Mouse (Mus musculus) ES-Bruce4 (cell line): ENCODE results near the gene Slc43a2. TPM values are rescaled to one million over a fixed set of nuclear protein-coding genes. Genes with fewer than 3 reads are reported as not detected.

ENCODE experiments used
- H3K27ac ChIP-seq: 2 replicates; pipeline ENCODE4 v1.5.1; 2012; ENCODE audit warnings: low read length, inconsistent platforms; ENCODE audit not compliant: insufficient read depth
- H3K27me3 ChIP-seq: 2 replicates; pipeline ENCODE4 v1.6.1; 2012; ENCODE audit warnings: mild to moderate bottlenecking, low read length, inconsistent platforms; ENCODE audit not compliant: control insufficient read depth, poor library complexity, insufficient read depth, severe bottlenecking
- H3K36me3 ChIP-seq: 2 replicates; pipeline ENCODE4 v1.6.1; 2012; ENCODE audit warnings: inconsistent platforms, mild to moderate bottlenecking, low read length, moderate library complexity; ENCODE audit not compliant: control insufficient read depth, poor library complexity, insufficient read depth, severe bottlenecking
- H3K4me1 ChIP-seq: one replicate; pipeline ENCODE4 v1.8.1; 2011; ENCODE audit warnings: low read length; ENCODE audit not compliant: control insufficient read depth, insufficient read depth
- H3K4me3 ChIP-seq: 2 replicates; pipeline ENCODE4 v1.5.1; 2011; ENCODE audit warnings: low read depth, mild to moderate bottlenecking, low read length
- H3K9ac ChIP-seq: 2 replicates; pipeline ENCODE4 v1.6.1; 2012; ENCODE audit warnings: low read depth, mild to moderate bottlenecking, inconsistent platforms; ENCODE audit not compliant: poor library complexity, severe bottlenecking
- H3K9me3 ChIP-seq: replicated peaks from 2 replicates; pipeline ENCODE4 v1.6.1; 2012; ENCODE audit warnings: mild to moderate bottlenecking, low read length, inconsistent platforms; ENCODE audit not compliant: control insufficient read depth, poor library complexity, insufficient read depth, severe bottlenecking
- CTCF ChIP-seq: IDR thresholded peaks from one replicate; pipeline ENCODE4 v1.8.1; 2011; ENCODE audit warnings: low read depth, low read length
- EP300 ChIP-seq: IDR thresholded peaks from 2 replicates; pipeline ENCODE4 v1.6.1; 2011; ENCODE audit warnings: low read depth, low read length; ENCODE audit not compliant: insufficient read depth
- POLR2A ChIP-seq: IDR thresholded peaks from one replicate; pipeline ENCODE4 v1.8.1; 2011; ENCODE audit warnings: low read length; ENCODE audit not compliant: insufficient read depth
- polyA plus RNA-seq: library from polyadenylated mRNA; stranded (reverse); fragments of >200 nt; gene quantifications from 2 replicates; pipeline ENCODE4 v1.2.4, GENCODE M21; 2011; ENCODE audit warnings: low read depth; ENCODE audit not compliant: missing spikeins, insufficient read depth, insufficient read length

Slc43a2 gene
- polyA plus RNA-seq, 1 experiment = 11.3 TPM

DNA sequence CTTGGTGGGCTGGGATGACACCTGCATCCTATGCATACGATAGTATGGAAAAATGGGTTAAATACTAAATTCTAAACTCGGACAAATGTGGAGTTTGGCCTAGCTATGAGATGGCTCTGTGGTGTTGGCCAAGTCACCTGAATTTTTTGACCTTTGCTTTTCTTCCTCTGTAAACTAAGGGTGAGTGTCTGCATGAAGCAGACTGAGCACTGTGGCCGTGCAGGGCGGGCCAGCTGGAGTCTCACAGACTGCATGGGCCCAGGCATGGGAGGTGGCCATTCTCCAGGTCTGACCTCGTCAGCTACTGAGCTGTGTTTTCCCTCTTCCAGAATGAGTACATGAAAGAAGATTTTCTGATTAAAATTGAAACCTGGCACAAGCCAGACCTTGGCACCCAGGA, 77.3 kb downstream of the Slc43a2 start:
- no peak for TF ChIP-seq EP300
- no peak for TF ChIP-seq CTCF
- TF ChIP-seq POLR2A = no peak
- Histone ChIP-seq H3K9me3 (no peaks in the 10 kb centered on the region), H3K36me3 (no peaks in the 10 kb centered on the region), H3K4me3 (no peak overlapping the region), H3K4me1 (peaks cover 7% of the 10 kb centered on the region), H3K27ac (no peak overlapping the region), H3K27me3 (no peaks in the 10 kb centered on the region), H3K9ac (no peak overlapping the region)

GRCm38 (mm10) chr11:75610021-75610420, 78.5 kb downstream of the Slc43a2 start:
- Histone ChIP-seq H3K27ac (no peak overlapping the region), H3K4me1 (peaks cover 5% of the 10 kb centered on the region), H3K9me3 (no peaks in the 10 kb centered on the region), H3K4me3 (no peak overlapping the region), H3K9ac (no peak overlapping the region), H3K27me3 (no peaks in the 10 kb centered on the region), H3K36me3 (no peaks in the 10 kb centered on the region)
- TF ChIP-seq CTCF (no peak), POLR2A (no peak), EP300 (no peak)

GRCm38 (mm10) chr11:75614769-75615168, 83.3 kb downstream of the Slc43a2 start:
- peaks cover 2% of the 10 kb centered on the region; the same call in 1 of the 2 replicates for H3K36me3 ChIP-seq
- H3K27ac ChIP-seq = no peak overlapping the region
- TF ChIP-seq CTCF (no peak), POLR2A (no peak), EP300 (no peak)
- H3K4me3 ChIP-seq = no peak overlapping the region
- H3K4me1 ChIP-seq = no peaks in the 10 kb centered on the region
- H3K9ac ChIP-seq = no peak overlapping the region
- H3K9me3 ChIP-seq = no peaks in the 10 kb centered on the region
- no peaks in the 10 kb centered on the region for H3K27me3 ChIP-seq

DNA sequence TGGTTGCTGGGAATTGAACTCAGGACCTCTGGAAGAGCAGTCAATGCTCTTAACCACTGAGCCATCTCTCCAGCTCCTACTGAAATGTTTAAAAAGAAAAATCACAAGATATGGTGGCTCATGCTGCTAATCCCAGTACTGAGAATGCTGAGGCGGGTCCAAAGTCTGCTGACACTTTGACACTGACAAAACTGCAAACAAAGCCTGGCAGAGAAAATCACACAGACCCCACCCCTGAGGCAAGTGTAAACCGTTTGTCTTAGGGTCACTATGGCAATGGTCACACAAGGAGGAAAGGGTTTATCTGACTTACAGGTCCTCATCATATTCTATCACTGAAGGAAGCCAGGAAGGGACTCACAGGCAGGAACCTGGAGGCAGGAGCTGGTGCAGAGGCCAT, 84.1 kb downstream of the Slc43a2 start:
- Histone ChIP-seq H3K4me1 (peaks cover 2% of the 10 kb centered on the region), H3K27me3 (no peaks in the 10 kb centered on the region), H3K4me3 (no peak overlapping the region), H3K36me3 (peaks cover 2% of the 10 kb centered on the region; the same call in 1 of the 2 replicates), H3K9me3 (no peaks in the 10 kb centered on the region), H3K9ac (no peak overlapping the region), H3K27ac (no peak overlapping the region)
- no peak for TF ChIP-seq EP300
- no peak for TF ChIP-seq POLR2A
- TF ChIP-seq CTCF = no peak

- TF ChIP-seq POLR2A = no peak
- peak; percentile 77 for TF ChIP-seq CTCF
- TF ChIP-seq EP300 = no peak
- peaks cover 3% of the 10 kb centered on the region for H3K4me1 ChIP-seq
- H3K9me3 ChIP-seq = no peaks in the 10 kb centered on the region
- no peak overlapping the region for H3K4me3 ChIP-seq
- no peaks in the 10 kb centered on the region for H3K27me3 ChIP-seq
- peak overlapping the region; percentile 94 for H3K27ac ChIP-seq
- no peak overlapping the region for H3K9ac ChIP-seq
- H3K36me3 ChIP-seq = peaks cover 2% of the 10 kb centered on the region; the same call in 1 of the 2 replicates
These were observed 87.6 kb downstream of the Slc43a2 start for GRCm38 (mm10) chr11:75619133-75619532.

- no peaks in the 10 kb centered on the region for H3K27me3 ChIP-seq
- H3K4me3 ChIP-seq = no peak overlapping the region
- peak overlapping the region; percentile 94 for H3K27ac ChIP-seq
- H3K9ac ChIP-seq = peak overlapping the region; percentile 2; the same call in 1 of the 2 replicates
- H3K36me3 ChIP-seq = peaks cover 2% of the 10 kb centered on the region; the same call in 1 of the 2 replicates
- TF ChIP-seq CTCF = no peak
- no peak for TF ChIP-seq POLR2A
- TF ChIP-seq EP300 = no peak
- no peaks in the 10 kb centered on the region for H3K9me3 ChIP-seq
- H3K4me1 ChIP-seq = peaks cover 6% of the 10 kb centered on the region
These were observed 88.8 kb downstream of the Slc43a2 start for GRCm38 (mm10) chr11:75620136-75620780.
